Mouse (Mus musculus): ENCODE measurements at regions not wholly inside any gene's neighbourhood (a gene's known extent, or its start where the extent isn't known, plus 50 kb on each side); places are given as distances from the start of the nearest gene placed in this dataset.

DNA sequence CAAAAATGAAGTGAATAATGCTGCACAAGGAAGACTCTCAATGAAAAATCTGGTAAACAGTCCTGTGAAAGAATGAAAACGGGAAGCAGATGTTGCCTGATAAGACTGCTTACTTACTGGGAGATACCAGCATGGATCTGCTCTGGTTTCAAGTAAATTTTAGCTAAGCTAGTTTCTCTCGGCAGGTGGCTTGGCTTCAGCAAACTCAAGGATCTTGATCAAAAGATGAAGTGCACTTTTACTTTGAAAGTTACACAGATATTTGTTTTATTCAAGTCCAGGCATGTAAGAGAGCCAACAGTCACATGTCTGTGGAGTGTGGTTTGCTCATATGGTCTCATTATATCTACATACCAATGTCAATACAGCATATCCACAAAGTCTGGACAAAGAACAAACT lies 451.5 kb upstream of the Akr1e1 start:
- DNase-seq (ENCODE audit: low read depth, low spot score), result no peak
- TF ChIP-seq MYC (IDR thresholded peaks at IDR 0.05; ENCODE audit: low read depth, low read length) (no peak), POLR2AphosphoS5 (IDR thresholded peaks at IDR 0.05; ENCODE audit: borderline replicate concordance, low read depth, low read length) (no peak), KAT2A (conservative IDR thresholded peaks at IDR 0.05; ENCODE audit: low read depth, low read length) (no peak), CHD1 (IDR thresholded peaks at IDR 0.05; ENCODE audit: low read depth, low read length) (no peak), MXI1 (IDR thresholded peaks at IDR 0.05; ENCODE audit: low read depth, low read length) (no peak), MAFK (IDR thresholded peaks at IDR 0.05; ENCODE audit: borderline replicate concordance, low read depth, low read length) (no peak), HCFC1 (IDR thresholded peaks at IDR 0.05; ENCODE audit: low read depth, low read length) (no peak), ZKSCAN1 (IDR thresholded peaks at IDR 0.05; ENCODE audit: low read depth, low read length) (no peak), ZC3H11A (IDR thresholded peaks at IDR 0.05; ENCODE audit: low read depth, low read length) (no peak), UBTF (IDR thresholded peaks at IDR 0.05; ENCODE audit: borderline replicate concordance, insufficient read depth, low read depth, low read length) (no peak), TCF12 (IDR thresholded peaks at IDR 0.05; ENCODE audit: low read depth, low read length) (no peak), ZNF384 (IDR thresholded peaks at IDR 0.05; ENCODE audit: low read depth, low read length) (no peak), MAX (IDR thresholded peaks at IDR 0.05; ENCODE audit: low read length) (no peak), EP300 (IDR thresholded peaks at IDR 0.05; ENCODE audit: low read depth in 1 of 2, low read length in 2 of 2) (no peak), CTCF (IDR thresholded peaks at IDR 0.05 in 2 of 3, conservative IDR thresholded peaks at IDR 0.05 in 1 of 3; ENCODE audit: control insufficient read depth in 1 of 3, insufficient read depth in 1 of 3, low read depth in 2 of 3, low read length in 3 of 3, poor library complexity in 1 of 3, severe bottlenecking in 1 of 3) (no peak), GABPA (IDR thresholded peaks at IDR 0.05; ENCODE audit: low read depth, low read length) (no peak), TBP (IDR thresholded peaks at IDR 0.05; ENCODE audit: low read depth, low read length) (no peak), USF1 (IDR thresholded peaks at IDR 0.05; ENCODE audit: low read depth, low read length) (no peak)
- H3K9ac ChIP-seq (ENCODE audit: control insufficient read depth, low read depth, low read length, poor library complexity, severe bottlenecking), result no peak overlapping the region

DNA sequence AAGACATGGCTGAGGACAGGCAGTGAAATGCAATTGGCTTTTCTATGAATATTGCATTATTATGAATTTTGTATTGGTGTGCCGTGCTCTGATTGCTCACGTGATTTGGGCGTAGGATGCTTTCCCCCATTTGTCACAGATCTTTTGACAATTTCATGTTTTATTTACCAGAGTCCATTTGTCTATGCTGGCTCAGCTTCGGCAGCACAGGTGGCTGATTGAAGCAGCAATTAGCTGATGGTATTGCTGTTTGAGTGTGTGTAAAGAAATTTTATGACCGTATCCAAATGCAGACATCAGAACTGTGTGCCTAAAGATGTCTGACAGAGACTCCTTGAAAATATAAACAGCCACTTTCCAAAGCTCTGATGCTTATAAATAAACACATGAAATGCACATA lies 498.5 kb upstream of the Akr1e1 start:
- Histone ChIP-seq H3K27me3 (ENCODE audit: control insufficient read depth in 1 of 2, insufficient read depth in 2 of 2, low read length in 2 of 2) (no peaks in the 10 kb centered on the region), H3K9ac (ENCODE audit: control insufficient read depth, low read depth, low read length, poor library complexity, severe bottlenecking) (no peak overlapping the region), H3K4me3 (ENCODE audit: control insufficient read depth in 1 of 2, insufficient read depth in 1 of 2, low read depth in 2 of 2, low read length in 2 of 2) (no peak overlapping the region), H3K27ac (ENCODE audit: control insufficient read depth, low read depth, low read length) (no peak overlapping the region), H3K79me2 (ENCODE audit: control insufficient read depth, insufficient read depth, low read length, poor library complexity) (no peaks in the 10 kb centered on the region), H3K4me1 (ENCODE audit: control insufficient read depth in 1 of 2, insufficient read depth in 2 of 2, low read length in 2 of 2) (no peaks in the 10 kb centered on the region), H3K36me3 (ENCODE audit: control insufficient read depth in 1 of 2, insufficient read depth in 2 of 2, low read length in 2 of 2) (no peaks in the 10 kb centered on the region), H3K9me3 (replicated peaks; ENCODE audit: insufficient read depth, low read length) (no peaks in the 10 kb centered on the region)
- no peak for DNase-seq (ENCODE audit: low read depth, low spot score)
- TF ChIP-seq ZMIZ1 (IDR thresholded peaks at IDR 0.05; ENCODE audit: low read depth, low read length), result no peak
- TF ChIP-seq GATA1 (IDR thresholded peaks at IDR 0.05; ENCODE audit: low read depth, low read length), result no peak
- no peak for TF ChIP-seq GABPA (IDR thresholded peaks at IDR 0.05; ENCODE audit: low read depth, low read length)
- TF ChIP-seq MAFK (IDR thresholded peaks at IDR 0.05; ENCODE audit: borderline replicate concordance, low read depth, low read length), result no peak
- no peak for TF ChIP-seq ETS1 (IDR thresholded peaks at IDR 0.05; ENCODE audit: low read depth, low read length)
- TF ChIP-seq CHD1 (IDR thresholded peaks at IDR 0.05; ENCODE audit: low read depth, low read length), result no peak
- TF ChIP-seq POLR2A (IDR thresholded peaks at IDR 0.05; ENCODE audit: control insufficient read depth in 1 of 2, insufficient read depth in 1 of 2, low read depth in 1 of 2, low read length in 2 of 2, poor library complexity in 1 of 2), result no peak
- TF ChIP-seq MAZ (IDR thresholded peaks at IDR 0.05; ENCODE audit: low read depth, low read length), result no peak
- no peak for TF ChIP-seq CTCF (IDR thresholded peaks at IDR 0.05 in 2 of 3, conservative IDR thresholded peaks at IDR 0.05 in 1 of 3; ENCODE audit: control insufficient read depth in 1 of 3, insufficient read depth in 1 of 3, low read depth in 2 of 3, low read length in 3 of 3, poor library complexity in 1 of 3, severe bottlenecking in 1 of 3)
- no peak for TF ChIP-seq NELFE (IDR thresholded peaks at IDR 0.05; ENCODE audit: low read depth, low read length)
- no peak for TF ChIP-seq ZNF384 (IDR thresholded peaks at IDR 0.05; ENCODE audit: low read depth, low read length)
- TF ChIP-seq TAL1 (IDR thresholded peaks at IDR 0.05; ENCODE audit: low read length), result no peak
- TF ChIP-seq JUND (IDR thresholded peaks at IDR 0.05; ENCODE audit: low read depth, low read length), result no peak
- no peak for TF ChIP-seq KAT2A (conservative IDR thresholded peaks at IDR 0.05; ENCODE audit: low read depth, low read length)
- no peak for TF ChIP-seq ELF1 (IDR thresholded peaks at IDR 0.05; ENCODE audit: low read depth, low read length)
- TF ChIP-seq NRF1 (IDR thresholded peaks at IDR 0.05; ENCODE audit: insufficient read depth, low read depth, low read length, poor library complexity, severe bottlenecking), result no peak
- TF ChIP-seq ZKSCAN1 (IDR thresholded peaks at IDR 0.05; ENCODE audit: low read depth, low read length), result no peak
- no peak for TF ChIP-seq RAD21 (IDR thresholded peaks at IDR 0.05; ENCODE audit: low read depth, low read length)
- no peak for TF ChIP-seq UBTF (IDR thresholded peaks at IDR 0.05; ENCODE audit: borderline replicate concordance, insufficient read depth, low read depth, low read length)

More for the DNA sequence above, 451.5 kb upstream of the Akr1e1 start:
- H3K27ac ChIP-seq (ENCODE audit: control insufficient read depth, low read depth, low read length), result no peak overlapping the region
- no peaks in the 10 kb centered on the region for H3K4me1 ChIP-seq (ENCODE audit: control insufficient read depth in 1 of 2, insufficient read depth in 2 of 2, low read length in 2 of 2)
- no peaks in the 10 kb centered on the region for H3K79me2 ChIP-seq (ENCODE audit: control insufficient read depth, insufficient read depth, low read length, poor library complexity)
- no peaks in the 10 kb centered on the region for H3K36me3 ChIP-seq (ENCODE audit: control insufficient read depth in 1 of 2, insufficient read depth in 2 of 2, low read length in 2 of 2)
- no peak overlapping the region for H3K4me3 ChIP-seq (ENCODE audit: control insufficient read depth in 1 of 2, insufficient read depth in 1 of 2, low read depth in 2 of 2, low read length in 2 of 2)
- no peaks in the 10 kb centered on the region for H3K9me3 ChIP-seq (replicated peaks; ENCODE audit: insufficient read depth, low read length)
- no peaks in the 10 kb centered on the region for H3K27me3 ChIP-seq (ENCODE audit: control insufficient read depth in 1 of 2, insufficient read depth in 2 of 2, low read length in 2 of 2)

All from MEL (cell line).